Mouse (Mus musculus): ENCODE measurements at regions not wholly inside any gene's neighbourhood (a gene's known extent, or its start where the extent isn't known, plus 50 kb on each side); places are given as distances from the start of the nearest gene placed in this dataset.

DNA sequence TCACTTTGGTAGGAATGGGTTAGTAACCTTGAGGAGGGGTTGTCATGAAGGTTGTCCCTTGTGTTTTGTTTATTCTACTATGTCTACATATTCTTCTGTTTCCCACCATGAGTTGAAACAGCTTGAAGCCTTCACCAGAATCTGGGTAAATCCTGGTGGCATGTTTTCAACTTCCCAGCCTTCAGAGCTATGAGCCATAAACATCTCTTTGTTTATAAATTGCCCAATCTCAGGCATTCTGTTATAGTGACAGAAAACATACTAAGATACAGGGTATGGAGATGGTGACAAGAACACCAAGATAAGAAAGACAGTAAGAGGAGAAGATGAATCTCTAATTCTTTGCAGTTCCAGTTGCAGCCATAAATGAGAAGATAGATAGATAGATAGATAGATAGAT lies 396.5 kb downstream of the Tns1 start:
- DNase-seq (ENCODE audit: low spot score), result no peak

- no peak for DNase-seq (ENCODE audit: low spot score)
Observed at GRCm38 (mm10) chr1:73726658-73727057, 397.6 kb downstream of the Tns1 start.

- DNase-seq (ENCODE audit: low spot score), result no peak
Observed at GRCm38 (mm10) chr1:73725486-73725885, 398.8 kb downstream of the Tns1 start.

DNA sequence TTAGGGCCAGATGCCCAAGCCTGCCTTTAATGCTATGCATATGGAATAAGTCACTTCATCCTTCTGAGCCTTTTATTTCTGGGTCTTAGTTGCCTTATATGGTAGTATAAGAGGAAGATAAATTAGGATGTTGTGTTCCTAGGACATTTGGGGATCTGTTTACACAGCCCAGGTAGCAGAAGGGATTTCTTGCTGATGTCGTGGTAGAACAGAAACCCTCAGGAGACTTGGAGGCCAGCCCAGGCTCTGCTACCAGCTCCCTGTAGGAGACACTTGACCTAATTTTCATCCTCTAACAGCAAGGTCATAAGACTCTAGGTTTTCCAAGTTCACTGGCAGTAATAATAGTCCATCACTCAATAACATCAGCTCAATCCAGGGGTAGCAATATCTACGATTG lies 399.7 kb downstream of the Tns1 start:
- DNase-seq (ENCODE audit: low spot score), result no peak

DNA sequence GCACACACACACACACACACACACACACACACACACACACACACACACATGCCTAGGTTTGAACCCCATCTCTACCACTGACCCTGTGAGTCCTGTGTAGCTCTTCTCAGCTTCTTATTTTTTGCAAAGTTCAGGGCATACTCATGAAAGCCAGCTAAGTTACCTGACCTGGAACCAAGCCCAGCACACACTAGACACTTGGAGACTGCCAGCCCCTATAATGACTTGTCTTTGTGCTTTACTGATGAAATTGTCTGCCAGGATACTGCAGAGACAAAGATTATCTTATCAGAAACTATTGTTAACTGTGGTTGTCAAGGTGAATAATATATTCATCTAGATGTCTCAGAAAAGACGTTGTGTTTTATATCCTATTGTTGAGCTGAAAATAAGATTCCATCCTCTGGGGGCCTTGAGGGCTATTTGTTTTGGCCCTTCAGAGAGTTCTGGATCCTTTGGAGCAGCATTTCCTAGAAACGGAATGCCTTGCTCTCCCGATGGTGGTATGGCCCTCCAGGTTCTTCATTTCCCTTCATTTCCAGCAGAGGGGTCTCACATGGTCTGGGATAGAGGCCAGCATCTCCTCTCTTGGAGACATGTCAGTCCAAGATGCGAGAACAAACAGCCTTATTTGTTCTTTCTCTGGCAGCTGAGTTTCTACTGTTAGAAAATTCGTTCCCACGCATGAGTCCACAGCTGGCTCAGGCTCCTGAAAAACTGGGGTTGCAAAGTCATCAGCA lies 402.6 kb downstream of the Tns1 start:
- no peak for DNase-seq (ENCODE audit: low spot score)

GRCm38 (mm10) chr1:73718421-73718820 lies 405.8 kb downstream of the Tns1 start:
- no peak for DNase-seq (ENCODE audit: low spot score)

DNA sequence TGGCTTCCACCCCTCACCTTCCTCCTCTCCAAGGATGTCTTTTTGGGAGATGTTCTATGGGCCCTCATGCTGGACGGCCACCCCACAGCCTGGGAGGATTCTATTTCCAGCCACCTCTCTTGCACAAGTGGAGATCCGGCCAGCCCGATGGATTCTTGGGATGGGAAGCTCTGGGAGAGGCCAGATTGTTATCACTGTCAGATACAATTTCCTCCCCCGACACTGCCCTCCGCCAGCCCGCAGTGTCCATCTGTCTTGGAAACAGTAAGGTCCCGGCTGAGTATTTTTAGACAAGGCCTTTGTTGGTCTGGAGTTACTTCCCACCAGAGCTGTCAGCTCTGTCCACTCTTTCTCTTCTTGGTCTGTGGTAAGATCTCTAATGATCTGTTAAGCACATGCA lies 406.8 kb downstream of the Tns1 start:
- no peak for DNase-seq (ENCODE audit: low spot score)

- no peak for DNase-seq (ENCODE audit: low spot score)
Observed at GRCm38 (mm10) chr1:73716901-73717300, 407.3 kb downstream of the Tns1 start.

- DNase-seq (ENCODE audit: low spot score), result no peak
Observed at GRCm38 (mm10) chr1:73715571-73715970, 408.7 kb downstream of the Tns1 start.

DNA sequence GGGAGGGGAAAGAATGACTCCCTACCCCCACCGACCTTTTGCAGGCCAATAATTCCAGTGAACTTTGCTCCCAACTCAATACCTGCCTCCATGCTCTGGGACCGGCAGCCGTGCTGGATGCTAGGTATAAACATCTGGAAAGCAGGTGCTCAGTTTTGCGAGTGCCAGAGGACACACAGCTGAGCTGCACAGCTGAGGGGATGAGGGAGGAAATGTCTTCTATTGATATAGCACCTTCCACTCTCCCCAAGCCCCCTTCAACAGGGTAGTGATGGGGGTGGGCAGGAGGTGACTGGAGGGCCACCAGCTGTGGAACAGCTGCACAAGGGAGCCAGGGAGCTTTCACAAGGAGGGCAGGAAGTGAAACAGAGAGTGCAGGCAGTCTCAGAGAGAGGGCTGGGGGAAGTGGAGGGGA lies 421.8 kb downstream of the Tns1 start:
- DNase-seq (ENCODE audit: low spot score), result no peak

DNA sequence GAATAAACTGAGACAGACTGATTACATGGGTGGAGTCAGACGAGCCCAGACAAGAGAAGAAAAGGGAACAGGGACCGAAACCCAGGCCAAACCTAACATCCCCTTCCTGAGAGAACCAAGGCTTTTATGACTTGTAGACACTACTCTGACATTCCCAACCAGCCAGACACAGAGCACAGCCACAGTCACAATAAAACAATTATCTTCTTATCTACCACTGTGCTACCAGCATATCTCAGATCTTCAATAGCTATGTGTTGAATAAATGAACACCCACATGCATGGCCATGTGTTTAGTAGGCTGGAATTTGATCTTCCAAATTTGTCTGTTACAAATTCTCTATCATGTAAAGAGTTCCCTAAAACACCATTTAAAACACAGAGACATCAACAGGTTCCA lies 430.7 kb downstream of the Tns1 start:
- no peak for DNase-seq (ENCODE audit: low spot score)

GRCm38 (mm10) chr1:73685734-73686133 lies 438.5 kb downstream of the Tns1 start:
- no peak for DNase-seq (ENCODE audit: low spot score)

- DNase-seq (ENCODE audit: low spot score), result no peak
Observed at GRCm38 (mm10) chr1:73685066-73685465, 439.2 kb downstream of the Tns1 start.

GRCm38 (mm10) chr1:73684166-73684565 lies 440.1 kb downstream of the Tns1 start:
- no peak for DNase-seq (ENCODE audit: low spot score)

- no peak for DNase-seq (ENCODE audit: low spot score)
Observed at GRCm38 (mm10) chr1:73683132-73683888, 440.9 kb downstream of the Tns1 start.

GRCm38 (mm10) chr1:73681697-73682096 lies 442.6 kb downstream of the Tns1 start:
- no peak for DNase-seq (ENCODE audit: low spot score)

DNA sequence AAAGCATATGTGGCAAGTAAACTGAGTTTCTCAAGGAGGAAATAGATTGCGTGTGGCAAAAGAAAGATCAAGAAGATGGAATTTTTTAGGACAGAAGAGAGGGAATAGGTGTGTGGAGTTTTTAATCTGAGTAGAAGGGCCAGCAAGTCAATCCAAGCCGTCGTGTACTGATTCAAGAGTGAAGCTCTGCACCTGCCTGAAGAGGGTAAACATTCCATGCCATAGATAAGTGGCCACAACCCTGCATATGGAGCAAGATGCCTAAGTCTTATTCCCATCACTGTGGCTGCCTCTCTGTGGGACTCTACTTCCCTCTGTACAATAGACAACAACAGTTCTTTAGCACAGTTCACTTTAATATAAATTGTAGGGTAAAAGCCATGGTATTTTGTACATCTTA lies 443.4 kb downstream of the Tns1 start:
- no peak for DNase-seq (ENCODE audit: low spot score)

DNA sequence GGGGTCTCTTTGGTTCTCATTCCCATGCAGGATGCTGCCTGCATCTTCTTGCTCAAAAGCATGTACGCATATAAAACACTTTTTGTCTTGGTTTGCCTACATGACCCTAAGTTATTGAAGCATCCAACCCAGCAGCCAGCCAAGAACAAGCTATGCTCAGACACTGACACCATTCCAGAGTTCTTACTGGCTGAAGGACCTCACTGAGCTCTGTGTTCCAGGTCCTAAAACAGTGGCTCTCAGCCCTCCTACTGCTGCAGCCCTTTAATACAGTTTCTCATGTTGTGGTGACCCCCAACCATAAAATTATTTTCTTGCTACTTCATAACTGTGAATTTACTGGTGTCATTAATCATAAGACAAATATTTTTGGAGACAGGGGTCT lies 450.4 kb downstream of the Tns1 start:
- DNase-seq (ENCODE audit: low spot score), result no peak

DNA sequence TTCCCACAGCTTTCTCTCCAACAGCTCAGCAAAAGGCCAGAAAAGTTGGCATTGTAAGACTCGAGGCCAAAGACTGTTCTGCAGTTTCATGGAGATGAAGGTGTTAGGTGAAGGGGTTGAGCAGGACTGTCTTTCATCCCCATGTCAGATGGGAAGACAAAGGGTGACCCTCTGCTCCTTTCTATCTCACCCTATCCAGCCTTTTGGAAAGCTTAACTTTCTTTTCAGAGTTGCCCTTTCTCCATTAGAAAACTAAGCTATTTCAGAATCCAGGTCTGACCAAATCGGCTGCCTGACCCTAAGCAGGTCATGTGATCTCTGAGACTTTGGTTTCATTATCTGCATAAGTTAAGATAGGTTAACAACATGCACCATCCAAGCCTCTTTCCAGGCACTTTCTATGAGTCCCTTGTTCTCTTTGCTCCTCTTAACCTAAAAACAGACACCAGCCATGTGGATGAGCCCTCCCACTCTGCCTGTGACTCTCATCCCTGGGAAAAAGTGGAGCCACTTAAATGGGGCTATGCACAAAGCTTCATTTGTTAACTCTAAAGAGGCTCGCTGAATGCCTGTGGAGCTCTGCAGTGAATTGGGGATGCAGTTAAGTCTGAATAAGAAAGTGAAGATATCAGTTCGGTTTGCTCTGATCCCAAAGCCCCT lies 450.9 kb downstream of the Tns1 start:
- DNase-seq (ENCODE audit: low spot score), result no peak

DNA sequence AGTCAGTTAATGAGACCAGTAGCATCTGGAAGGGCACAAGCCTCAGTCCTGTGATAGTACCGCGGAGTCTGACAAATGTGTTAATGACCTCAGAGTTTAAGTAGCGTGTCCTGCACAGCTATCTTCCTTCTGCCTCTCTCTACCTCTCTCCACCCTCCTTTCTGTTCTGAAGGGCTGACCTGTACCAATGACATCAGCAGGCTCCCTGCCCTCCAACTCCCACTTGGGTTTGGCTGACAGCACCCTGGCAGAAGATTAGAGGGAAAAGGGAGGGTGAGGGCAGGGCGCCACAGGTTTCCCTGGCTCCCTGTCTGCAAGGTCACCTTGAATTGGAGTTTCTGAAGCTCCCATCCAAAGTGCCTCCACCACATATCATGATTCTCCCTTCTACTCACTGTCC lies 452.0 kb downstream of the Tns1 start:
- DNase-seq (ENCODE audit: low spot score), result no peak

DNA sequence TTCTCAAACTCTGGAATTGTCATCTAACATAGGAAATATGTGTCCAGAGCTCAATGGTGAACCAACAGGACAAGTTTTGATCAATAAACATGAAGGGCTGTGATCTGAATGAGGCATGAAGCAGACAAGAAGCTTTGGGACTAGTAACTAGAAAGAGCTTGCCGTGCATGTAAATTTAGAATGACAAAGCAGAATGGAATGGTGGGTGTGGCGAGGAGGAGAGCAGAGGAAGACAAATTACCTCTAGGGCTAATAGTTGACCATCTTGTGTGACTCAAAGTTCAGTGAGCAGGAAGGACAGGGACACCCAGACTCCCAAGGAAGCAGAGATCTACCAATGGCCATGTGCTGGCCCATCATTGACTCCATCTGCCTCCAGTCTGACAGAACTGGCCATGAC lies 455.6 kb downstream of the Tns1 start:
- no peak for DNase-seq (ENCODE audit: low spot score)

- no peak for DNase-seq (ENCODE audit: low spot score)
Observed at GRCm38 (mm10) chr1:73663546-73663945, 460.7 kb downstream of the Tns1 start.

GRCm38 (mm10) chr1:73645011-73645410 lies 479.2 kb downstream of the Tns1 start:
- DNase-seq (ENCODE audit: low spot score), result no peak

Measured in urinary bladder, adult 2 months (tissue).